Mouse (Mus musculus): ENCODE measurements around the gene Wdr19.

- TF ChIP-seq CTCF (IDR thresholded peaks at IDR 0.05; ENCODE audit: borderline replicate concordance, insufficient read depth, low read length) (no peak), POLR2A (IDR thresholded peaks at IDR 0.05; ENCODE audit: low read depth, low read length) (no peak)
These were observed 88.5 kb downstream of the Wdr19 start for GRCm38 (mm10) chr5:65287751-65288701.

Measured in embryonic fibroblast, embryonic 13.5 days (primary cell).